In genomic region chr12:55433802-55434435, GRCm38 (mm10) we compare ENCODE assay signal across 7 mouse cellular contexts. TPM values are rescaled to one million over a fixed set of nuclear protein-coding genes. Genes with fewer than 3 reads are reported as not detected.
A peak's percentile ranks its signal among the peaks of the same experiment; 100 is the strongest.
DNase-seq lines count a peak whose midpoint lies in the region; ATAC-seq and TF ChIP-seq lines count a peak whose summit lies in the region.

No protein-coding gene starts in this region.

- no peak for TF ChIP-seq CTCF in bone marrow, adult 2 months (IDR thresholded peaks at IDR 0.05; ENCODE audit: control insufficient read depth, insufficient read depth, low read length)
- TF ChIP-seq CTCF in kidney, adult 2 months (conservative IDR thresholded peaks at IDR 0.05; ENCODE audit: insufficient read depth, insufficient read length, low read depth, low read length): no peak

- H3K9me3 ChIP-seq in midbrain, embryonic 11.5 days (ENCODE audit: control insufficient read depth, low read length): no peaks in the 10 kb centered on the region
- no peaks in the 10 kb centered on the region for H3K9me3 ChIP-seq in midbrain, embryonic 16.5 days (replicated peaks; ENCODE audit: control insufficient read depth, low read length, poor library complexity, severe bottlenecking)
- no peaks in the 10 kb centered on the region for H3K9me3 ChIP-seq in stomach, embryonic 16.5 days (replicated peaks; ENCODE audit: control insufficient read depth, low read length)
- H3K9me3 ChIP-seq in forebrain, embryonic 11.5 days (ENCODE audit: control insufficient read depth, low read length): no peaks in the 10 kb centered on the region

- H3K36me3 ChIP-seq in midbrain, embryonic 11.5 days (ENCODE audit: control insufficient read depth, insufficient read depth, low read length): no peaks in the 10 kb centered on the region
- no peaks in the 10 kb centered on the region for H3K36me3 ChIP-seq in midbrain, embryonic 16.5 days (ENCODE audit: control insufficient read depth, insufficient read depth, low read length)
- H3K36me3 ChIP-seq in kidney, adult 2 months (ENCODE audit: control insufficient read depth, insufficient read depth, low read length): no peaks in the 10 kb centered on the region
- no peaks in the 10 kb centered on the region for H3K36me3 ChIP-seq in stomach, embryonic 16.5 days (ENCODE audit: control insufficient read depth, insufficient read depth, low read length)
- H3K36me3 ChIP-seq in forebrain, embryonic 11.5 days (ENCODE audit: control insufficient read depth, insufficient read depth, low read length): no peaks in the 10 kb centered on the region

- peaks cover 9% of the 10 kb centered on the region for H3K4me1 ChIP-seq in midbrain, embryonic 11.5 days (ENCODE audit: control insufficient read depth, insufficient read depth, low read length)
- H3K4me1 ChIP-seq in midbrain, embryonic 16.5 days (ENCODE audit: control insufficient read depth, insufficient read depth, low read length): peaks cover 9% of the 10 kb centered on the region
- peaks cover 10% of the 10 kb centered on the region for H3K4me1 ChIP-seq in bone marrow, adult 2 months (ENCODE audit: control insufficient read depth, insufficient read depth, low read length)
- H3K4me1 ChIP-seq in kidney, adult 2 months (ENCODE audit: control insufficient read depth, insufficient read depth, low read length): 0 out of 2 replicates have a peak, but pooled peaks cover 1% of the 10 kb centered on the region
- peaks cover 26% of the 10 kb centered on the region for H3K4me1 ChIP-seq in stomach, embryonic 16.5 days (ENCODE audit: control insufficient read depth, insufficient read depth, low read length)
- peaks cover 8% of the 10 kb centered on the region for H3K4me1 ChIP-seq in forebrain, embryonic 11.5 days (replicated peaks; ENCODE audit: control insufficient read depth, insufficient read depth, low read length)

- H3K27ac ChIP-seq in midbrain, embryonic 11.5 days (ENCODE audit: low read depth, low read length): no peak overlapping the region
- H3K27ac ChIP-seq in midbrain, embryonic 16.5 days (ENCODE audit: low read length): no peak overlapping the region
- H3K27ac ChIP-seq in bone marrow, adult 2 months (ENCODE audit: control insufficient read depth, insufficient read depth, low read depth, low read length, poor library complexity): peak overlapping the region; percentile 54
- H3K27ac ChIP-seq in kidney, adult 2 months (ENCODE audit: insufficient read depth, low read depth, low read length): no peak overlapping the region; the same call in 1 of the 2 replicates
- peak overlapping the region; percentile 72 for H3K27ac ChIP-seq in stomach, embryonic 16.5 days (ENCODE audit: low read length)
- no peak overlapping the region for H3K27ac ChIP-seq in forebrain, embryonic 11.5 days (ENCODE audit: low read depth, low read length)

- no peak for TF ChIP-seq POLR2A in bone marrow, adult 2 months (IDR thresholded peaks at IDR 0.05; ENCODE audit: borderline replicate concordance, control insufficient read depth, low read depth, low read length)
- no peak for TF ChIP-seq POLR2A in kidney, adult 2 months (IDR thresholded peaks at IDR 0.05; ENCODE audit: low read depth, low read length)

- no peak for ATAC-seq in midbrain, embryonic 11.5 days (ENCODE audit: low FRiP score)
- ATAC-seq in midbrain, embryonic 16.5 days: no peak
- ATAC-seq in stomach, embryonic 16.5 days (ENCODE audit: insufficient read depth, low FRiP score): peak; percentile 64; the same call in 1 of the 2 replicates
- no peak for ATAC-seq in forebrain, embryonic 11.5 days (replicated peaks; ENCODE audit: low FRiP score)

- no peak overlapping the region for H3K4me3 ChIP-seq in midbrain, embryonic 11.5 days (ENCODE audit: low read depth, low read length)
- H3K4me3 ChIP-seq in midbrain, embryonic 16.5 days (ENCODE audit: low read depth, low read length): no peak overlapping the region
- no peak overlapping the region for H3K4me3 ChIP-seq in bone marrow, adult 2 months (replicated peaks; ENCODE audit: control insufficient read depth, low read depth, low read length)
- no peak overlapping the region for H3K4me3 ChIP-seq in kidney, adult 2 months (ENCODE audit: insufficient read depth, low read depth, low read length)
- H3K4me3 ChIP-seq in stomach, embryonic 16.5 days (replicated peaks; ENCODE audit: low read length): no peak overlapping the region
- H3K4me3 ChIP-seq in forebrain, embryonic 11.5 days (ENCODE audit: low read depth, low read length): no peak overlapping the region

- DNase-seq in midbrain, embryonic 11.5 days (ENCODE audit: low spot score, missing footprints): peak; percentile 80
- peak; percentile 51 for DNase-seq in kidney, adult 2 months
- no peak for DNase-seq in right cerebral cortex, adult 18-20 months
- DNase-seq in forebrain, embryonic 11.5 days (ENCODE audit: low spot score): no peak

- H3K4me2 ChIP-seq in midbrain, embryonic 11.5 days: no peak overlapping the region
- H3K4me2 ChIP-seq in midbrain, embryonic 16.5 days (ENCODE audit: low read length): no peak overlapping the region
- H3K4me2 ChIP-seq in stomach, embryonic 16.5 days (ENCODE audit: low read depth, low read length): peak overlapping the region; percentile 39
- no peak overlapping the region for H3K4me2 ChIP-seq in forebrain, embryonic 11.5 days (ENCODE audit: low read depth, low read length, severe bottlenecking)

- no peaks in the 10 kb centered on the region for H3K27me3 ChIP-seq in midbrain, embryonic 11.5 days (ENCODE audit: control insufficient read depth, insufficient read depth, low read length)
- no peaks in the 10 kb centered on the region for H3K27me3 ChIP-seq in midbrain, embryonic 16.5 days (ENCODE audit: control insufficient read depth, insufficient read depth, low read depth, low read length)
- no peaks in the 10 kb centered on the region for H3K27me3 ChIP-seq in kidney, adult 2 months (replicated peaks; ENCODE audit: control insufficient read depth, insufficient read depth, low read length)
- no peaks in the 10 kb centered on the region for H3K27me3 ChIP-seq in stomach, embryonic 16.5 days (ENCODE audit: control insufficient read depth, insufficient read depth, low read length)
- H3K27me3 ChIP-seq in forebrain, embryonic 11.5 days (ENCODE audit: control insufficient read depth, insufficient read depth, low read length): no peaks in the 10 kb centered on the region

- 40% methylated on average over 8 of the region's 8 CpGs for WGBS in midbrain, embryonic 11.5 days
- 39% methylated on average over 8 of the region's 8 CpGs for WGBS in midbrain, embryonic 16.5 days
- WGBS in bone marrow, adult 2 months: 22% methylated on average over 8 of the region's 8 CpGs
- WGBS in kidney, adult 2 months: 43% methylated on average over 8 of the region's 8 CpGs
- 36% methylated on average over 8 of the region's 8 CpGs for WGBS in stomach, embryonic 16.5 days
- WGBS in forebrain, embryonic 11.5 days: 44% methylated on average over 8 of the region's 8 CpGs

- no peak overlapping the region for H3K9ac ChIP-seq in midbrain, embryonic 11.5 days (ENCODE audit: low read length)
- H3K9ac ChIP-seq in midbrain, embryonic 16.5 days (ENCODE audit: low read depth, low read length): no peak overlapping the region
- no peak overlapping the region for H3K9ac ChIP-seq in stomach, embryonic 16.5 days (ENCODE audit: low read length)
- H3K9ac ChIP-seq in forebrain, embryonic 11.5 days (ENCODE audit: low read length): no peak overlapping the region

RNA-seq across cellular contexts. Expression of gene Psma6, which starts 49.9 kb away (rescaled TPM):
- polyA plus RNA-seq in midbrain, embryonic 11.5 days (2014; fragmentation: Nextera tagmentation; extraction: Ambion mirVana): 506 and 513 TPM in 2 replicates
- polyA plus RNA-seq in midbrain, embryonic 16.5 days (2015; fragmentation: Nextera tagmentation; extraction: Ambion mirVana): 401 and 405 TPM in 2 replicates
- polyA plus RNA-seq in bone marrow, adult 2 months (2011; ENCODE audit: insufficient read depth, insufficient read length, low replicate concordance, missing spikeins): 71.0 and 119 TPM in 2 replicates
- 48.5 and 80.2 TPM in 2 replicates for polyA plus RNA-seq in kidney, adult 2 months (2012; rRNA removed)
- polyA plus RNA-seq in stomach, embryonic 16.5 days (2015; fragmentation: Nextera tagmentation; extraction: Ambion mirVana): 359 and 373 TPM in 2 replicates
- 425 and 448 TPM in 2 replicates for polyA plus RNA-seq in forebrain, embryonic 11.5 days (2014; fragmentation: Nextera tagmentation; extraction: Ambion mirVana)

RNA-seq across cellular contexts. Expression of gene Nfkbia, which starts 58.5 kb away (rescaled TPM):
- 43.1 and 45.0 TPM in 2 replicates for polyA plus RNA-seq in midbrain, embryonic 11.5 days (2014; fragmentation: Nextera tagmentation; extraction: Ambion mirVana)
- polyA plus RNA-seq in midbrain, embryonic 16.5 days (2015; fragmentation: Nextera tagmentation; extraction: Ambion mirVana): 55.2 and 64.3 TPM in 2 replicates
- 51.8 and 91.0 TPM in 2 replicates for polyA plus RNA-seq in bone marrow, adult 2 months (2011; ENCODE audit: insufficient read depth, insufficient read length, low replicate concordance, missing spikeins)
- 90.0 and 93.3 TPM in 2 replicates for polyA plus RNA-seq in kidney, adult 2 months (2012; rRNA removed)
- 86.6 and 93.5 TPM in 2 replicates for polyA plus RNA-seq in stomach, embryonic 16.5 days (2015; fragmentation: Nextera tagmentation; extraction: Ambion mirVana)
- polyA plus RNA-seq in forebrain, embryonic 11.5 days (2014; fragmentation: Nextera tagmentation; extraction: Ambion mirVana): 40.8 and 41.2 TPM in 2 replicates

Comparison
In these comparisons a context has a peak if more than half of its experiments do, and no peak if none do; other contexts are left out.
1. DNase-seq: peak in midbrain, embryonic 11.5 days (single experiment) and kidney, adult 2 months (single experiment); none in right cerebral cortex, adult 18-20 months (single experiment) and forebrain, embryonic 11.5 days (single experiment).
2. H3K27ac ChIP-seq: peak in bone marrow, adult 2 months (single experiment) and stomach, embryonic 16.5 days (single experiment); none in midbrain, embryonic 11.5 days (single experiment), midbrain, embryonic 16.5 days (single experiment), kidney, adult 2 months (single experiment) and forebrain, embryonic 11.5 days (single experiment).